Mouse (Mus musculus) lung, embryonic 16.5 days (tissue): ENCODE data around the gene Fgf12. TPM values are rescaled to one million over a fixed set of nuclear protein-coding genes. Genes with fewer than 3 reads are reported as not detected.

Experiments
- ATAC-seq: fragments of 200-750 bp; cut with Nextera tagmentation; 2 replicates; pipeline ENCODE4 v1.8.0; 2017; ENCODE audit warnings: low read depth, mild to moderate bottlenecking, moderate library complexity
- H3K27ac ChIP-seq: fragments of 300-500 bp; sonication (generic); 2 replicates; pipeline ENCODE4 v1.5.1; 2014; ENCODE audit warnings: mild to moderate bottlenecking, control low read depth, low read length
- H3K27me3 ChIP-seq: fragments of 300-500 bp; sonication (generic); 2 replicates; pipeline ENCODE4 v1.6.1; 2014; ENCODE audit warnings: low read depth, low read length, mixed read lengths; ENCODE audit not compliant: control insufficient read depth, insufficient read depth
- H3K36me3 ChIP-seq: fragments of 300-500 bp; sonication (generic); 2 replicates; pipeline ENCODE4 v1.6.1; 2014; ENCODE audit warnings: low read length; ENCODE audit not compliant: control insufficient read depth, insufficient read depth
- H3K4me1 ChIP-seq: fragments of 300-500 bp; sonication (generic); replicated peaks from 2 replicates; pipeline ENCODE4 v1.6.1; 2014; ENCODE audit warnings: low read length, mixed read lengths; ENCODE audit not compliant: control insufficient read depth, insufficient read depth
- H3K4me2 ChIP-seq: fragments of 300-500 bp; sonication (generic); 2 replicates; pipeline ENCODE4 v1.6.1; 2014; ENCODE audit warnings: low read depth, low read length, control low read depth
- H3K4me3 ChIP-seq: fragments of 300-500 bp; sonication (generic); 2 replicates; pipeline ENCODE4 v1.5.1; 2014; ENCODE audit warnings: mild to moderate bottlenecking, low read length, control low read depth
- H3K9ac ChIP-seq: fragments of 300-500 bp; sonication (generic); 2 replicates; pipeline ENCODE4 v1.6.1; 2014; ENCODE audit warnings: low read length, control low read depth
- H3K9me3 ChIP-seq: fragments of 300-500 bp; sonication (generic); 2 replicates; pipeline ENCODE4 v1.6.1; 2016; ENCODE audit warnings: low read length; ENCODE audit not compliant: control insufficient read depth
- WGBS: fragments of 180-500 bp; shearing (Covaris S2); extraction: QIAGEN DNeasy Blood & Tissue Kit; methylation state at CpG from one replicate; pipeline ENCODE4 v1.1.7; 2014; 5-methylcytosine and 5-hydroxymethylcytosine counted together
- polyA plus RNA-seq: library from polyadenylated mRNA; unstranded; fragments of >200 nt; fragmentation: Nextera tagmentation; extraction: Ambion mirVana; gene quantifications from 2 replicates; pipeline ENCODE4 v1.2.1, GENCODE M21; 2015

Fgf12 gene
- polyA plus RNA-seq, 1 experiment from 2014 or later, result 2.9 TPM

GRCm38 (mm10) chr16:28696851-28697250 lies 56.0 kb downstream of the Fgf12 start:
- Histone ChIP-seq H3K27me3 (no peaks in the 10 kb centered on the region), H3K4me3 (no peak overlapping the region), H3K4me2 (no peak overlapping the region), H3K36me3 (no peaks in the 10 kb centered on the region), H3K4me1 (no peaks in the 10 kb centered on the region), H3K9me3 (no peaks in the 10 kb centered on the region), H3K27ac (no peak overlapping the region), H3K9ac (no peak overlapping the region)
- WGBS, result 61% methylated on average over 3 of the region's 3 CpGs
- ATAC-seq, result no peak

- 47% methylated on average over 15 of the region's 15 CpGs for WGBS
- Histone ChIP-seq H3K9ac (no peak overlapping the region), H3K27me3 (no peaks in the 10 kb centered on the region), H3K9me3 (no peaks in the 10 kb centered on the region), H3K27ac (no peak overlapping the region), H3K4me2 (no peak overlapping the region), H3K4me3 (no peak overlapping the region), H3K4me1 (no peaks in the 10 kb centered on the region), H3K36me3 (no peaks in the 10 kb centered on the region)
- ATAC-seq, result no peak
Observed at GRCm38 (mm10) chr16:28694113-28694899, 58.6 kb downstream of the Fgf12 start.

GRCm38 (mm10) chr16:28688861-28689385 lies 63.9 kb downstream of the Fgf12 start:
- no peaks in the 10 kb centered on the region for H3K4me1 ChIP-seq
- H3K27me3 ChIP-seq, result no peaks in the 10 kb centered on the region
- no peak for ATAC-seq
- no peak overlapping the region for H3K4me2 ChIP-seq
- no peak overlapping the region for H3K27ac ChIP-seq
- H3K36me3 ChIP-seq, result no peaks in the 10 kb centered on the region
- WGBS, result 78% methylated on average over 9 of the region's 9 CpGs
- no peak overlapping the region for H3K4me3 ChIP-seq
- no peaks in the 10 kb centered on the region for H3K9me3 ChIP-seq
- H3K9ac ChIP-seq, result no peak overlapping the region

- H3K9me3 ChIP-seq, result no peaks in the 10 kb centered on the region
- H3K9ac ChIP-seq, result no peak overlapping the region
- H3K27me3 ChIP-seq, result no peaks in the 10 kb centered on the region
- no peak overlapping the region for H3K4me2 ChIP-seq
- H3K27ac ChIP-seq, result no peak overlapping the region
- no peaks in the 10 kb centered on the region for H3K36me3 ChIP-seq
- no peak overlapping the region for H3K4me3 ChIP-seq
- no peak for ATAC-seq
- 71% methylated on average over 3 of the region's 3 CpGs for WGBS
- H3K4me1 ChIP-seq, result no peaks in the 10 kb centered on the region
Observed at GRCm38 (mm10) chr16:28681625-28682024, 71.2 kb downstream of the Fgf12 start.

GRCm38 (mm10) chr16:28668815-28669347 lies 84.0 kb downstream of the Fgf12 start:
- no peak for ATAC-seq
- no peaks in the 10 kb centered on the region for H3K27me3 ChIP-seq
- H3K27ac ChIP-seq, result no peak overlapping the region
- H3K4me3 ChIP-seq, result no peak overlapping the region
- H3K36me3 ChIP-seq, result no peaks in the 10 kb centered on the region
- H3K4me1 ChIP-seq, result no peaks in the 10 kb centered on the region
- H3K9ac ChIP-seq, result no peak overlapping the region
- no peak overlapping the region for H3K4me2 ChIP-seq
- no peaks in the 10 kb centered on the region for H3K9me3 ChIP-seq
- WGBS, result 73% methylated on average over 5 of the region's 5 CpGs

GRCm38 (mm10) chr16:28652640-28653039 lies 100.2 kb downstream of the Fgf12 start:
- Histone ChIP-seq H3K27ac (no peak overlapping the region), H3K4me1 (no peaks in the 10 kb centered on the region), H3K36me3 (no peaks in the 10 kb centered on the region), H3K4me2 (no peak overlapping the region), H3K9me3 (no peaks in the 10 kb centered on the region), H3K4me3 (no peak overlapping the region), H3K9ac (no peak overlapping the region), H3K27me3 (no peaks in the 10 kb centered on the region)
- WGBS, result 84% methylated on average over 10 of the region's 10 CpGs
- no peak for ATAC-seq

GRCm38 (mm10) chr16:28650589-28650988 lies 102.3 kb downstream of the Fgf12 start:
- Histone ChIP-seq H3K4me3 (no peak overlapping the region), H3K4me2 (no peak overlapping the region), H3K4me1 (no peaks in the 10 kb centered on the region), H3K27ac (no peak overlapping the region), H3K9me3 (no peaks in the 10 kb centered on the region), H3K27me3 (no peaks in the 10 kb centered on the region), H3K36me3 (no peaks in the 10 kb centered on the region), H3K9ac (no peak overlapping the region)
- no peak for ATAC-seq
- WGBS, result 46% methylated on average over 3 of the region's 3 CpGs

GRCm38 (mm10) chr16:28645030-28645429 lies 107.8 kb downstream of the Fgf12 start:
- H3K4me3 ChIP-seq, result no peak overlapping the region
- no peaks in the 10 kb centered on the region for H3K4me1 ChIP-seq
- no peak for ATAC-seq
- no peak overlapping the region for H3K4me2 ChIP-seq
- no peak overlapping the region for H3K9ac ChIP-seq
- H3K9me3 ChIP-seq, result no peaks in the 10 kb centered on the region
- H3K36me3 ChIP-seq, result no peaks in the 10 kb centered on the region
- H3K27ac ChIP-seq, result no peak overlapping the region
- no peaks in the 10 kb centered on the region for H3K27me3 ChIP-seq
- 87% methylated on average over 3 of the region's 3 CpGs for WGBS

- WGBS, result 71% methylated on average over 5 of the region's 5 CpGs
- H3K4me2 ChIP-seq, result no peak overlapping the region
- H3K4me1 ChIP-seq, result no peaks in the 10 kb centered on the region
- H3K27me3 ChIP-seq, result no peaks in the 10 kb centered on the region
- no peak overlapping the region for H3K27ac ChIP-seq
- H3K36me3 ChIP-seq, result no peaks in the 10 kb centered on the region
- no peak overlapping the region for H3K9ac ChIP-seq
- no peaks in the 10 kb centered on the region for H3K9me3 ChIP-seq
- H3K4me3 ChIP-seq, result no peak overlapping the region
- no peak for ATAC-seq
Observed at GRCm38 (mm10) chr16:28631721-28632120, 121.1 kb downstream of the Fgf12 start.
